In the genomic region with DNA sequence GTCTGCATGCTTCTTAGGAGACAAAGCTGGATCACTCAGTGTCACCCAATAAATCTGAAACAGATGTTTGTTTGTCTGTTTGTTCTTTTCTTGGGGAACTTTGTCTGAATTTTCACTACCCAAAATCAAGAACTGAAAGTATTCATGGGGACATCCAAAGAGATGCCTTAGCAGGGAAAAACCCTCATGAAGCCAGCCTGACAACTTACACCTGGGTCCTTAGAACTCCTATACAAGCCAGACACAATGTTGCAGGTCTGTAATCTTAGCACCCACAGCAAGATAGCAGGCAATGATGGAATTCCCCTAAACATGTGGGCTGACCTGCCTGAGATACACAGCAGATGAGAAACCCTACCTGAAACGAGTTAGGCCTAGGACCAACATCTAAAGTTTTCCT, we compare ENCODE assay signal across 21 mouse cellular contexts. TPM values are rescaled to one million over a fixed set of nuclear protein-coding genes. Genes with fewer than 3 reads are reported as not detected.
DNase-seq lines count a peak whose midpoint lies in the region; TF ChIP-seq lines count a peak whose summit lies in the region.
"Had no signal": no experiment of that assay in that cellular context is flagged by ENCODE, and none has a peak within 500 bp of the region (broad histone marks: within the 10 kb centered on the region; RNA-seq: fewer than 3 reads in every experiment).

No protein-coding gene starts in this region.

- no peaks in the 10 kb centered on the region for H3K27me3 ChIP-seq in CH12.LX (replicated peaks)
- H3K27me3 ChIP-seq: Patski had no signal

- TF ChIP-seq CTCF in CH12.LX (conservative IDR thresholded peaks at IDR 0.05 in 1 of 2, IDR thresholded peaks at IDR 0.05 in 1 of 2; ENCODE audit: low read depth in 2 of 2, low read length in 2 of 2) = no peak

- dilution Hi-C loops in CH12.LX (cut with MboI; ENCODE audit: extremely low pct_ligation_motif_present, extremely low pct_unique_long_range_greater_than_20kb, low sequenced_read_pairs) = no loop called here

- DNase-seq in A20 (ENCODE audit: low read depth, low spot score) (peak; percentile 78), CH12.LX (ENCODE audit: extremely low read depth) (peak; percentile 45)
- DNase-seq in gastrocnemius, postnatal 4 days (ENCODE audit: low spot score in 2 of 2) = no peak
- no peak for DNase-seq in thymus, postnatal 25 days
- DNase-seq: adrenal gland, adult 2 months; adrenal gland, adult 8-10 months; adrenal gland, postnatal 10 days; adrenal gland, postnatal 14 days; adrenal gland, postnatal 25 days; adrenal gland, postnatal 36 days; B cell, adult 2 months; cerebellum, adult 11 months; cerebellum, adult 11-12 months; cerebellum, adult 18-20 months; cerebellum, adult 2 months; cerebellum, adult 8-10 months had no signal

- TF ChIP-seq RAD21 in CH12.LX (IDR thresholded peaks at IDR 0.05; ENCODE audit: low read depth, low read length) = no peak

- H3K36me3 ChIP-seq in CH12.LX (replicated peaks in 1 of 2; ENCODE audit: control insufficient read depth in 1 of 2, insufficient read depth in 1 of 2, low read length in 1 of 2) = no peaks in the 10 kb centered on the region
- H3K36me3 ChIP-seq: G1E had no signal

- no peaks in the 10 kb centered on the region for H3K79me2 ChIP-seq in CH12.LX (replicated peaks; ENCODE audit: control insufficient read depth, extremely low read depth, insufficient read depth, poor library complexity, severe bottlenecking)

- TF ChIP-seq POLR2A in CH12.LX (IDR thresholded peaks at IDR 0.05; ENCODE audit: low read depth, low read length) = no peak

- H3K4me3 ChIP-seq in CH12.LX (replicated peaks in 1 of 3; ENCODE audit: low read depth in 2 of 3, low read length in 2 of 3, poor library complexity in 1 of 3) = no peak overlapping the region

- H3K9ac ChIP-seq in CH12.LX (ENCODE audit: insufficient read depth, low read depth) = no peak overlapping the region

- TF ChIP-seq EP300 in CH12.LX (IDR thresholded peaks at IDR 0.05; ENCODE audit: low read length) = peak; percentile 82

- peaks cover 5 to 40% of the 10 kb centered on the region in 2 experiments; a peak in 3 of 4 replicates for H3K4me1 ChIP-seq in CH12.LX (ENCODE audit: control insufficient read depth in 1 of 2, insufficient read depth in 2 of 2)

- in situ Hi-C loops in CH12.LX (cut with MboI; ENCODE audit: low pct_ligation_motif_present, low pct_unique_long_range_greater_than_20kb, low sequenced_read_pairs) = no loop called here

- H3K4me2 ChIP-seq in CH12.LX (ENCODE audit: insufficient read depth, low read depth, poor library complexity, severe bottlenecking) = peak overlapping the region; percentile 36

- H3K9me3 ChIP-seq in CH12.LX (replicated peaks; ENCODE audit: low read length) = no peaks in the 10 kb centered on the region
- H3K9me3 ChIP-seq: G1E had no signal

- H3K27ac ChIP-seq in CH12.LX (ENCODE audit: insufficient read depth, low read depth) = peak overlapping the region; percentile 87

TF ChIP-seq in CH12.LX, 34 proteins besides CTCF, POLR2A, EP300 and RAD21:
- TF ChIP-seq ZNF384 (IDR thresholded peaks at IDR 0.05; ENCODE audit: low read depth, low read length) = no peak
- TF ChIP-seq MAZ (IDR thresholded peaks at IDR 0.05; ENCODE audit: low read depth, low read length) = no peak
- no peak for TF ChIP-seq JUN (IDR thresholded peaks at IDR 0.05; ENCODE audit: insufficient read depth, low read depth, low read length)
- TF ChIP-seq GABPA (IDR thresholded peaks at IDR 0.05; ENCODE audit: insufficient replicate concordance, low read depth, low read length) = no peak
- peak; percentile 75 for TF ChIP-seq MYC (IDR thresholded peaks at IDR 0.05; ENCODE audit: low read depth, low read length)
- TF ChIP-seq HCFC1 (IDR thresholded peaks at IDR 0.05; ENCODE audit: low read depth, low read length) = no peak
- TF ChIP-seq KAT2A (IDR thresholded peaks at IDR 0.05; ENCODE audit: insufficient replicate concordance, low read length) = no peak
- peak; percentile 82 for TF ChIP-seq IRF4 (IDR thresholded peaks at IDR 0.05; ENCODE audit: low read depth, low read length)
- TF ChIP-seq CHD2 (IDR thresholded peaks at IDR 0.05; ENCODE audit: low read length) = no peak
- no peak for TF ChIP-seq SMC3 (IDR thresholded peaks at IDR 0.05; ENCODE audit: low read depth, low read length)
- peak; percentile 35; the same call in 1 of the 2 replicates for TF ChIP-seq MAX (IDR thresholded peaks at IDR 0.05; ENCODE audit: low read length)
- TF ChIP-seq SIN3A (IDR thresholded peaks at IDR 0.05; ENCODE audit: low read length) = no peak
- TF ChIP-seq MAFK (IDR thresholded peaks at IDR 0.05; ENCODE audit: insufficient replicate concordance, low read length) = no peak; the same call in 1 of the 2 replicates
- peak; percentile 44; the same call in 1 of the 2 replicates for TF ChIP-seq MEF2A (IDR thresholded peaks at IDR 0.05; ENCODE audit: borderline replicate concordance, low read depth, low read length)
- no peak for TF ChIP-seq PAX5 (IDR thresholded peaks at IDR 0.05; ENCODE audit: low read length)
- TF ChIP-seq UBTF (IDR thresholded peaks at IDR 0.05; ENCODE audit: low read depth, low read length) = no peak
- TF ChIP-seq TBP (conservative IDR thresholded peaks at IDR 0.05; ENCODE audit: low read depth, low read length) = no peak
- no peak for TF ChIP-seq ZKSCAN1 (IDR thresholded peaks at IDR 0.05; ENCODE audit: borderline replicate concordance, low read depth, low read length)
- TF ChIP-seq ETS1 (conservative IDR thresholded peaks at IDR 0.05; ENCODE audit: low read depth, low read length) = peak; percentile 46
- TF ChIP-seq ELF1 (IDR thresholded peaks at IDR 0.05; ENCODE audit: low read depth, low read length) = no peak
- TF ChIP-seq ZMIZ1 (IDR thresholded peaks at IDR 0.05; ENCODE audit: low read depth, low read length) = no peak
- no peak for TF ChIP-seq JUND (conservative IDR thresholded peaks at IDR 0.05; ENCODE audit: low read depth, low read length)
- TF ChIP-seq ZC3H11A (IDR thresholded peaks at IDR 0.05; ENCODE audit: low read depth, low read length) = no peak
- peak; percentile 50; the same call in 1 of the 2 replicates for TF ChIP-seq RCOR1 (conservative IDR thresholded peaks at IDR 0.05; ENCODE audit: low read depth, low read length)
- no peak for TF ChIP-seq BHLHE40 (IDR thresholded peaks at IDR 0.05; ENCODE audit: low read depth, low read length)
- TF ChIP-seq USF1 (IDR thresholded peaks at IDR 0.05; ENCODE audit: low read depth, low read length) = no peak
- TF ChIP-seq MXI1 (IDR thresholded peaks at IDR 0.05; ENCODE audit: low read depth, low read length) = no peak
- TF ChIP-seq TCF12 (IDR thresholded peaks at IDR 0.05; ENCODE audit: low read depth, low read length) = 0 out of 2 replicates have a peak, but pooled peaks have one; percentile 35
- TF ChIP-seq NELFE (IDR thresholded peaks at IDR 0.05; ENCODE audit: low read depth, low read length) = no peak
- TF ChIP-seq POLR2AphosphoS2 (IDR thresholded peaks at IDR 0.05; ENCODE audit: low read depth, low read length) = no peak

RNA-seq across cellular contexts. Expression of a gene that starts 5.8 kb away (rescaled TPM):
- 3.6 and 6.9 TPM in 2 replicates for total RNA-seq in CH12.LX (2012; rRNA removed)
- 3.5 and 4.4 TPM in 2 replicates for total RNA-seq in CH12.LX (2014; rRNA removed)
- 6.9 and 9.0 TPM in 2 replicates for polyA plus RNA-seq in CH12.LX (2012; ENCODE audit: insufficient read length, low read depth)
- 1 to 10 TPM; 2.7 to 4.0 TPM for total RNA-seq in gastrocnemius, postnatal 4 days (2021)

RNA-seq across cellular contexts. Expression of a gene that starts 16.7 kb away (rescaled TPM):
- total RNA-seq in CH12.LX (2012; rRNA removed) (41.8 and 49.1 TPM in 2 replicates), CH12.LX (2014; rRNA removed) (25.7 and 26.9 TPM in 2 replicates)
- 40.5 and 40.6 TPM in 2 replicates for polyA plus RNA-seq in CH12.LX (2012; ENCODE audit: insufficient read length, low read depth)
- total RNA-seq in gastrocnemius, postnatal 4 days (2021) = 10 to 100 TPM; 18.5 to 18.7 TPM

RNA-seq across cellular contexts. Expression of a gene that starts 17.4 kb away (rescaled TPM):
- total RNA-seq in CH12.LX (2012; rRNA removed) (12.9 and 15.9 TPM in 2 replicates), CH12.LX (2014; rRNA removed) (6.7 and 8.3 TPM in 2 replicates)
- 26.0 TPM in 2 replicates for polyA plus RNA-seq in CH12.LX (2012; ENCODE audit: insufficient read length, low read depth)
- 10 to 100 TPM; 16.9 to 19.4 TPM for total RNA-seq in gastrocnemius, postnatal 4 days (2021)

RNA-seq across cellular contexts. Expression of a gene that starts 22.9 kb away (rescaled TPM):
- total RNA-seq in CH12.LX (2012; rRNA removed) (0.47 TPM in 1 of 2 replicates, not detected in the other), CH12.LX (2014; rRNA removed) (not detected in 2 replicates)
- 13.0 and 13.1 TPM in 2 replicates for polyA plus RNA-seq in CH12.LX (2012; ENCODE audit: insufficient read length, low read depth)
- not detected for total RNA-seq in gastrocnemius, postnatal 4 days (2021)
- total RNA-seq: adrenal gland, adult 2 months; adrenal gland, adult 8-10 months; adrenal gland, postnatal 10 days; adrenal gland, postnatal 25 days; ES-E14; MEL had no signal
- polyA plus RNA-seq: activated CD4-positive, CD25-positive, alpha-beta regulatory T cell, adult 4 months; cerebellum, adult 2 months; Patski had no signal

RNA-seq across cellular contexts. Expression of a gene that starts 30.8 kb away (rescaled TPM):
- 13.9 and 21.4 TPM in 2 replicates for total RNA-seq in CH12.LX (2012; rRNA removed)
- 19.4 and 24.1 TPM in 2 replicates for total RNA-seq in CH12.LX (2014; rRNA removed)
- 18.0 and 21.7 TPM in 2 replicates for polyA plus RNA-seq in CH12.LX (2012; ENCODE audit: insufficient read length, low read depth)
- 10 to 100 TPM; 25.6 to 30.7 TPM for total RNA-seq in gastrocnemius, postnatal 4 days (2021)

Comparison
In these comparisons a context has a peak if more than half of its experiments do, and no peak if none do; other contexts are left out.
1. DNase-seq: peak in A20 (single experiment) and CH12.LX (single experiment); none in gastrocnemius, postnatal 4 days (0 of 2) and thymus, postnatal 25 days (single experiment).